Mouse (Mus musculus): ENCODE measurements around the gene Cd84. TPM values are rescaled to one million over a fixed set of nuclear protein-coding genes. Genes with fewer than 3 reads are reported as not detected.
"Not testable (repeated sequence)": the region's sequence is repeated elsewhere in the genome, so short reads cannot be mapped to it uniquely, and the experiment has no call there.

Gene Cd84
- 34.0 and 36.0 TPM in 2 replicates for total RNA-seq (2015)
- 47.9 and 55.2 TPM in 2 replicates for total RNA-seq (2017)

DNA sequence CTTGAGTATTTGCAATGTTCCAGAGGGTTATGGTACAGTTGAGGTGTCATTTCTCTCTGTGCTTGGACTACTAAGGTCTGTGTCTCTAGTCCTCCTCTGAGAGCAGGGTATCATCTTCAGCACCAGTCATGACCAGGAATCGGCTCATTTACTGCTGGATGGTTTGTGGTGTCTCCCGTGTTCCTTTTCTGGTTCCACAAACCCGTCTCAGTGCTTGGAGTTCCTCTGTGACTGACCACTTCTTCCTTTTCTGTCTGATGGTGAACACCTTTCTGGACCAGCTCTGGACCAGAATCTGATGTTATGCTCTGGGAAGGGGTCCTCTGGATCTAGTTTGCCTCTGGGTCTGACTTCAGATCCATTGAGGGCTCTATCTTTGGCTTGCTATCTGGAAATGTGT, at the start of gene Cd84:
TSS of gene Cd84 (plus strand) at position 210 of the 400 bp plus-strand sequence.
- peak; percentile 45 for ATAC-seq (replicated peaks; ENCODE audit: poor library complexity)

DNA sequence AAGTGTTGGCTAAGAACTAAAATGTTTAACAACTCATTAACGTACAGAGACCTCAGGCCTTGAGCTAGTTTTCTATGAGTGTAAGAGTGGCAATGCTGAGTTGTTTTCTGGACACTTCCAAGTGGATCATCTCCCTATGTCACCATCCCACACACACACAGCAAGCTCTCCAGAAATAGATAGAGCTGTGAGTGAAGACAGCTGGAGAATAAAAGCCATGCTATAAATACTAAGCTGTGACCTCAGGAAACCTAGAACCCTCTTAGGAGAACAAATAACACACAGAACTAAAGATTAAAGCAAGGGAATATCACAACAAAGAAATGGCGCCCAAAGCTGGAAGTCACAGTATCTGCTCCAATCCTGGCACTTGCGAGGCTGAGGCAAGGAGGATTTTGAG, 48.0 kb upstream of the Cd84 start:
- ATAC-seq (replicated peaks; ENCODE audit: poor library complexity) = no peak

GRCm38 (mm10) chr1:171796185-171796584, 43.3 kb upstream of the Cd84 start:
- peak; percentile 49; the same call in 1 of the 2 replicates for ATAC-seq (replicated peaks; ENCODE audit: poor library complexity)

- ATAC-seq (replicated peaks; ENCODE audit: poor library complexity) = peak; percentile 37; the same call in 1 of the 2 replicates
These were observed 41.7 kb upstream of the Cd84 start for GRCm38 (mm10) chr1:171797840-171798239.

DNA sequence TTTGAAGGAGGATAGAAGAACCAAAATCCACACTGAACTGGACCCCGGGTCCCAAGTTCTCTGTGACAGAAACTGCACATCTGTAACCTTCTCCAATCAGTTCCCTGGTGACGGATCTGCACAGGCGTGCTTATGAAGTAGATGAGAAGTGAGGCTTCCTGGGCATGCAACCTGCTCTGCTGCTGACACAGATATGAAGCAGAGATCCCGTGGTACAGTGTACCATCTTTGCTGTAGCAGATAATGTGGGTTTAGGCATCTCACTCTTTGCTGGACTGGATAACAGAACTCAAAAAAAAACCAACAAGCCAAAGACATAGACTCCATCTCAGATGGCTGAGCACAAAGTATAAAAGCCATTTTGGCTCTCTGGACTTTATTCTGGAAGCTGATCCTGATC, 39.8 kb upstream of the Cd84 start:
- ATAC-seq (replicated peaks; ENCODE audit: poor library complexity) = peak; percentile 77

DNA sequence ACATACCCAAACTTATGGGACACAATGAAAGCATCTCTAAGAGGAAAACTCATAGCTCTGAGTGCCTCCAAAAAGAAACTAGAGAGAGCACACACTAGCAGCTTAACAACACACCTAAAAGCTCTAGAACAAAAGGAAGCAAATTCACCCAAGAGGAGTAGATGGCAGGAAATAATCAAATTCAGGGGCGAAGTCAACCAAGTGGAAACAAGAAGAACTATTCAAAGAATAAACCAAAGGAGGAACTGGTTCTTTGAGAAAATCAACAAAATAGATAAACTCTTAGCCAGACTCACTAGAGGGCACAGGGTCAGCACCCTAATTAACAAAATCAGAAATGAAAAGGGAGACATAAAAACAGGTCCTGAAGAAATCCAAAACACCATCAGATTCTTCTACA, 28.4 kb upstream of the Cd84 start:
- ATAC-seq (replicated peaks; ENCODE audit: poor library complexity) = not testable (repeated sequence)

DNA sequence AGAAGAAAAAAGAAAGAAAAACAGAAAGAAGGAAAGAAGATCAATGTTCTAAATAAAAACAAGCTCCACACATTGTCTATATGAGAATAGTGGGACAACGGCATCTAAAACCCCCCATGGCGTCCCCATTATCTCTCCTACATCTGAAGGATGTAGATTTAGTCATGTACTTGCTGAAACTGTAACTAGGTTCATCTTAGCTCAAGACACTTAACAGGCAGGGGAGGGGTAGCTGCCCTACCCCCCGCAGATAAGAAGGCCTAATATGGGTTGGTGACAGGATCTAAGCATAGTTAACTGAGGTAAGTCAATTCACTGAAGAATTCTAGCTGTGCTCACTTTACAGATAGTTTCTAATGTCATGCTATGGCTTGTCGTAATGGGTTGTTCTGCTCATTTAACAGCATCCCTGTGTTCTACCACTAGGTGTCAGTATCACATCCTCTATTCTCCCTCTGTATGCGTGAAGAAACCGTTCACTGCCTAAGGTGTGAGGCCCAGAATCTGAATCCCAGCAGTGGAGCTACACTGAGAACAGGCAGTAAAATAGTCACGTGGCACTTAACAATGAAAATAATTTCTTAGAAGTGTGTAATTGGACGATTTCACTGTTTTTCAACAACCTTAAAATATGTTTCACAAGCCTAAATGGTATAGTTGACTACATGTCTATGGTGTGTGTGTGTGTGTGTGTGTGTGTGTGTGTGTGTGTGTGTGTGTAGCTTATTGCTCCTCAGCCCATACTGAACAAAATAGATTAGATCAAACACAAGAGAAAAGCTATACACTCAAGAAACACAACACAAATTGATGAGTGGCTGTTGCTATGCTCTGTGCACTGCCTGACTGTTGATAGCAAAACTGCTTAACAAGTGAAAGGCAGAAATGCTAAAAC, 23.7 kb upstream of the Cd84 start:
- ATAC-seq (replicated peaks; ENCODE audit: poor library complexity) = peak; percentile 99

- ATAC-seq (replicated peaks; ENCODE audit: poor library complexity) = peak; percentile 62
These were observed 22.5 kb upstream of the Cd84 start for GRCm38 (mm10) chr1:171816991-171817390.

DNA sequence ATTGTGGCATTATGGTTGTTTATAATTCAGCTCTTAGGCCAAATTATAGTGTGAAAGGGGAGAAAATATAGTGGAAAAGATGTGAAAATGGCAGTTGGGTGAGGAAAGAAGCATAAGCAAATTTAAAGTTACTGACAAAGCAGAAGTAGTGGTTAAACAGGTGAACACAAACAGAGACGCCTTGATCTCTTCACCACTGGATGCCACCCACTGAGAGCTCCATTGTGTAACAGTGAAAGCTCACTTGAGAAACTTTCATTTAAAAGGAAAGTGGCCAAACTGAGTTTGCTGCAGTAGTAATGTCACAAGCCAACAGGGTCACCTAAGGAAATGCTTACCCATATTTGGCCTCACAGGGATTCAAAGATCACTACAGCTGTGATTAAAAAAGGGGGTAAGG, 18.2 kb upstream of the Cd84 start:
- ATAC-seq (replicated peaks; ENCODE audit: poor library complexity) = peak; percentile 70

DNA sequence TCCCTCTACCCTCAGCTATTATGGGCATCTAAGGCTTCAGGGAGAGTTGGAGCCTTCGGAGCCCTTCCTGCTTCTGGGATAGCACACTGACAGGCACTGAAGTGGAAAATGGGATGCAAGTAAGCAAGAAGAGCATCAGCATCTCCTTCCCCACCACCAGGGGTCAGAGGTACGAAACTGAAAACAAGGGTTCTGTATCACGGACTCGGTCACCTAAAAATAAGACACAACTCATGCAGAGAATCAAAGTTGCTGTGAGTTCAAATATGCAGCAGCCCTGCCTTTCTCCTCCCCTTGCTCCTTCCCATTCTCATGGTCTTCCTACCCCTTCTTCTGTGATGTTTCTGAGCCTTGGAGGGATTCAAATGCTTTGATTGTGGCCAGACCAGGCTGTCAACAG, 14.0 kb upstream of the Cd84 start:
- no peak for ATAC-seq (replicated peaks; ENCODE audit: poor library complexity)

GRCm38 (mm10) chr1:171826164-171826563, 13.3 kb upstream of the Cd84 start:
- peak; percentile 69 for ATAC-seq (replicated peaks; ENCODE audit: poor library complexity)

GRCm38 (mm10) chr1:171827674-171828073, 11.8 kb upstream of the Cd84 start:
- ATAC-seq (replicated peaks; ENCODE audit: poor library complexity) = peak; percentile 95

- peak; percentile 57 for ATAC-seq (replicated peaks; ENCODE audit: poor library complexity)
These were observed 1.0 kb downstream of the Cd84 start for GRCm38 (mm10) chr1:171840450-171841023.

- peak; percentile 63 for ATAC-seq (replicated peaks; ENCODE audit: poor library complexity)
These were observed 5.7 kb downstream of the Cd84 start for GRCm38 (mm10) chr1:171845035-171845754.

- ATAC-seq (replicated peaks; ENCODE audit: poor library complexity) = peak; percentile 22; the same call in 1 of the 2 replicates
These were observed 8.7 kb downstream of the Cd84 start for GRCm38 (mm10) chr1:171848201-171848600.

GRCm38 (mm10) chr1:171848757-171849156, 9.3 kb downstream of the Cd84 start:
- ATAC-seq (replicated peaks; ENCODE audit: poor library complexity) = no peak

- ATAC-seq (replicated peaks; ENCODE audit: poor library complexity) = peak; percentile 88
These were observed 10.0 kb downstream of the Cd84 start for GRCm38 (mm10) chr1:171849454-171849853.

GRCm38 (mm10) chr1:171865467-171865866, 26.0 kb downstream of the Cd84 start:
- no peak for ATAC-seq (replicated peaks; ENCODE audit: poor library complexity)

DNA sequence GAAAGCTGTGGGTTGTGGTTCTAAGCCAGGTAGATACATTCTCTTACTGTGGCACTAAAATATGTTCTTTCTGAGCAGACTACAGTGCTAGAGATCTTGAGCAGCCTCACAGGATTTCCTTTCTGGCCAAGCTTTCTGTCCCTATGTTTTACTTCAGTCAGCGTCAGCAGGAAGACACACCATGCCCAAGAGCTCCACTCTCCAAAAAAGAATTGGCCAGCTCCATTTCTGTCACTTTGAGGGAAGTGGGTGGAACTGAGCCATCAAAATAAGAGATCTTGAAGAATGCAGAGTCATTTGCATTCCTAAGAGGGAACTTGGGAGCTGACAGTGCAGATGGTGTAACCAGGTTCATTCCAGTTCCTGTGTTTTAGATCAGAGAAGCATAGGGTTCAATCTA, 47.5 kb downstream of the Cd84 start:
- no peak for ATAC-seq (replicated peaks; ENCODE audit: poor library complexity)

GRCm38 (mm10) chr1:171895364-171895763, 55.9 kb downstream of the Cd84 start, which contains the start of gene Gm10521:
Gene Gm10521, plus strand, starts transcription at chr1:171895664.
- ATAC-seq (replicated peaks; ENCODE audit: poor library complexity) = not testable (repeated sequence)

- ATAC-seq (replicated peaks; ENCODE audit: poor library complexity) = no peak
These were observed 64.5 kb downstream of the Cd84 start for GRCm38 (mm10) chr1:171904011-171904410.

Data from megakaryocyte progenitor cell, adult 5-6 weeks (primary cell).